Mouse (Mus musculus): ENCODE results near the gene Spata31d1a. TPM values are rescaled to one million over a fixed set of nuclear protein-coding genes. Genes with fewer than 3 reads are reported as not detected.

The Spata31d1a gene
- total RNA-seq, 1 experiment, result 2.2 TPM

DNA sequence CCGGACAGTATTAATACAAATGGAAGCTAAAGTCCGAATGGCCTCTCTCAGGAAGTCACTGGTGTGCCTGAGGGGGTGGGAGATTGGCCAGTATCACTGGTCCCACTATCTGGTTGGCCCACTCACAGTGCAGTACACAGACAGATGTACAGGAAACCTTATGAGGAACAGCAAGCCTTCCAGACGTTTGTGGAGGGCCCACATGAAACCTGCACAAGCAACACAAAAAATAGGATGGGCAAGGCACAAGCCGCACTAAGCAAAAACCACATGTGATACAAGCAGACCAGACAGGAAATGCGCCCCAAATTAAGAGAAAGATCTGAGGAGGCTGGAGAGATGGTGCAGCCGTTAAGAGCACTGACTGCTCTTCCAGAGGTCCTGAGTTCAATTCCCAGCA lies 37.9 kb downstream of the Spata31d1a start:
- peaks cover 2% of the 10 kb centered on the region; the same call in 1 of the 2 replicates for H3K36me3 ChIP-seq (ENCODE audit: control insufficient read depth, insufficient read depth, low read length, poor library complexity, severe bottlenecking)
- H3K27ac ChIP-seq (ENCODE audit: insufficient read depth, low read depth, low read length, poor library complexity, severe bottlenecking), result no peak overlapping the region
- DNase-seq (ENCODE audit: low read depth, low spot score), result no peak
- in situ Hi-C loops (cut with MboI; ENCODE audit: low sequenced_read_pairs in 2 of 2, unreplicated experiment in 2 of 2), result no loop called here
- no peak overlapping the region for H3K9ac ChIP-seq (ENCODE audit: insufficient read depth, low read depth, low read length, poor library complexity, severe bottlenecking)
- TF ChIP-seq MAFK (IDR thresholded peaks at IDR 0.05; ENCODE audit: insufficient read depth, low read depth, low read length), result no peak
- peaks cover 3 to 22% of the 10 kb centered on the region in 2 experiments; a peak in 2 of 4 replicates for H3K4me1 ChIP-seq (ENCODE audit: control insufficient read depth in 2 of 2, insufficient read depth in 2 of 2, low read length in 2 of 2, poor library complexity in 1 of 2)
- H3K4me3 ChIP-seq (ENCODE audit: insufficient read depth in 1 of 2, low read depth in 1 of 2, low read length in 2 of 2, poor library complexity in 1 of 2, severe bottlenecking in 1 of 2), result no peak overlapping the region
- no peaks in the 10 kb centered on the region for H3K9me3 ChIP-seq (ENCODE audit: control insufficient read depth, insufficient read depth, low read depth, low read length)

DNA sequence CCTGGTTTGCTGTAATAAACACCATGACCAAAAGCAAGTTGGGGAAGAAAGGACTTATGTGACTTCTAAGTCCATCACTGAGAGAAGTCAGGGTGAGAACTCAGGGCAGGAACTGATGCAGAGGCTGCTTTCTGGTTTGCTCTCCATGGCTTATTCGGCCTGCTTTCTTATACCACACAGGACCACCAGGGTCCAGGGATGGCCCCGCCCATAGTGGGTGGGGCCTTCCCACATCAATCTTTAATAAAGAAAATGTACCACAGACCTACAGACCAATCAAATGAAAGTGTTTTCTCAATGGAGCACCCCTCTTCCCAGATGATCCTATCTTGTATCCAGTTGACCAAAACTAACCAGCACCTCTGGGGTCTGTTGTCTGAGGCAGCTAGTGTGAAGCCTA lies 38.6 kb downstream of the Spata31d1a start:
- Histone ChIP-seq H3K27ac (ENCODE audit: insufficient read depth, low read depth, low read length, poor library complexity, severe bottlenecking) (no peak overlapping the region), H3K4me3 (ENCODE audit: insufficient read depth in 1 of 2, low read depth in 1 of 2, low read length in 2 of 2, poor library complexity in 1 of 2, severe bottlenecking in 1 of 2) (no peak overlapping the region), H3K9me3 (ENCODE audit: control insufficient read depth, insufficient read depth, low read depth, low read length) (no peaks in the 10 kb centered on the region), H3K9ac (ENCODE audit: insufficient read depth, low read depth, low read length, poor library complexity, severe bottlenecking) (no peak overlapping the region), H3K4me1 (ENCODE audit: control insufficient read depth in 2 of 2, insufficient read depth in 2 of 2, low read length in 2 of 2, poor library complexity in 1 of 2) (peaks cover 3 to 22% of the 10 kb centered on the region in 2 experiments; a peak in 2 of 4 replicates), H3K36me3 (ENCODE audit: control insufficient read depth, insufficient read depth, low read length, poor library complexity, severe bottlenecking) (peaks cover 2% of the 10 kb centered on the region; the same call in 1 of the 2 replicates)
- TF ChIP-seq ZNF384 (IDR thresholded peaks at IDR 0.05; ENCODE audit: low read depth, low read length) (no peak), MAFK (IDR thresholded peaks at IDR 0.05; ENCODE audit: insufficient read depth, low read depth, low read length) (no peak), HCFC1 (IDR thresholded peaks at IDR 0.05; ENCODE audit: borderline replicate concordance, insufficient read depth, low read length) (no peak), ZC3H11A (IDR thresholded peaks at IDR 0.05; ENCODE audit: borderline replicate concordance, low read depth, low read length) (no peak)
- no peak for DNase-seq (ENCODE audit: low read depth, low spot score)
- in situ Hi-C loops (cut with MboI; ENCODE audit: low sequenced_read_pairs in 2 of 2, unreplicated experiment in 2 of 2), result no loop called here

DNA sequence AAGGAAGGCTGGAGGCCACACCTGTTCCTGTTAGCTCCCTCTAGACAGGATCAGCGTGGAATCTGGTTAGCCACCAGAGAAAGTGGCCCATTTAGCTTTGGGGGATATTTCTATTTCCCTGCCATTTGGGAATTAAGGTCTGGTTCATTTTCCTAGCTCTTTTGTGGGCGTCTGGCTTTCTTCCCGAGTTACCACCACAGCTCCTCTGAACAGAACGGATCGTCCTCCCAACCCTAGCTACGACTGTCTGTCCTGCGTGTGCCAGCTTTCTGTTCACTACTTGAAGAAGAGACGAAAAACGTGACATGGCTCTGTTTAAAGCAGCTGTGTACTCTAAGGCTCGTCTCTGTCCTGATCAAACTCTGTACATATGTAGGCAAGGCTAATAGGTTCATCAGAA lies 40.2 kb downstream of the Spata31d1a start:
- DNase-seq (ENCODE audit: low read depth, low spot score), result no peak
- no peak for TF ChIP-seq ZNF384 (IDR thresholded peaks at IDR 0.05; ENCODE audit: low read depth, low read length)
- no peak for TF ChIP-seq CHD2 (IDR thresholded peaks at IDR 0.05; ENCODE audit: low read depth, low read length)
- no peak for TF ChIP-seq HCFC1 (IDR thresholded peaks at IDR 0.05; ENCODE audit: borderline replicate concordance, insufficient read depth, low read length)
- TF ChIP-seq MAFK (IDR thresholded peaks at IDR 0.05; ENCODE audit: insufficient read depth, low read depth, low read length), result no peak
- TF ChIP-seq ZC3H11A (IDR thresholded peaks at IDR 0.05; ENCODE audit: borderline replicate concordance, low read depth, low read length), result no peak
- H3K4me1 ChIP-seq (ENCODE audit: control insufficient read depth in 2 of 2, insufficient read depth in 2 of 2, low read length in 2 of 2, poor library complexity in 1 of 2), result peaks cover 3 to 25% of the 10 kb centered on the region in 2 experiments; a peak in 2 of 4 replicates
- H3K4me3 ChIP-seq (ENCODE audit: insufficient read depth in 1 of 2, low read depth in 1 of 2, low read length in 2 of 2, poor library complexity in 1 of 2, severe bottlenecking in 1 of 2), result no peak overlapping the region
- no peak overlapping the region for H3K27ac ChIP-seq (ENCODE audit: insufficient read depth, low read depth, low read length, poor library complexity, severe bottlenecking)
- H3K9me3 ChIP-seq (ENCODE audit: control insufficient read depth, insufficient read depth, low read depth, low read length), result no peaks in the 10 kb centered on the region
- H3K36me3 ChIP-seq (ENCODE audit: control insufficient read depth, insufficient read depth, low read length, poor library complexity, severe bottlenecking), result peaks cover 9% of the 10 kb centered on the region
- no peak overlapping the region for H3K9ac ChIP-seq (ENCODE audit: insufficient read depth, low read depth, low read length, poor library complexity, severe bottlenecking)
- in situ Hi-C loops (cut with MboI; ENCODE audit: low sequenced_read_pairs in 2 of 2, unreplicated experiment in 2 of 2), result no loop called here

DNA sequence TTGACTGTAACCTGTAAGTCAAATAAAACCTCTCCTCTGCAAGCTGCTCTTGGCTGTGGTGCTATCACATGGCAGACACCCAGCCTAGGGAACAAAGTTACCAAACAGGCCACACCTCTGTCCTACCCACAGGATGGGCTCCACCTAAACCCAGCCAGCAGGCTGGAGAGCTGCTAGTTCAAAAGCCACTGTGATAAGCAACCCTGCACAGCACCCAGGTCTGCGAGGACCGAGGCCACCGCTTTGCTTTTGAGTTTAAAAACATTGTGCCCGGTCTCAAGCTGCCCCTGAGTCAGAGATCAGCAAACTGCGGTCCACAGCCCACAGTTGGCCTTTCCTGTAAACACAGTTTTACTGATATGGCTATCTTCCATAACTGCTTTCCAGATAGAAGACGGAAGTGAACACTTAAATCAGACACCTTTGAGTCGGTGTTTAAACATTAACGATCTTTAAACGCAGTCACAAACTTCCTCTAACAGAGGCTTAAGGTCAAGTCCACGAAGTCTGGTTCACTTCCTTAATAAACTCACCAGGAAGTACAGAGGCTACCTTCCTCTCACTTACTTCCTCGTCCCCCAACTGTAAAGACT lies 41.5 kb downstream of the Spata31d1a start:
- no peaks in the 10 kb centered on the region for H3K9me3 ChIP-seq (ENCODE audit: control insufficient read depth, insufficient read depth, low read depth, low read length)
- in situ Hi-C loops (cut with MboI; ENCODE audit: low sequenced_read_pairs in 2 of 2, unreplicated experiment in 2 of 2), result no loop called here
- peak overlapping the region; percentile 9; the same call in 1 of the 2 replicates for H3K27ac ChIP-seq (ENCODE audit: insufficient read depth, low read depth, low read length, poor library complexity, severe bottlenecking)
- DNase-seq (ENCODE audit: low read depth, low spot score), result no peak
- no peak for TF ChIP-seq MAFK (IDR thresholded peaks at IDR 0.05; ENCODE audit: insufficient read depth, low read depth, low read length)
- TF ChIP-seq ZC3H11A (IDR thresholded peaks at IDR 0.05; ENCODE audit: borderline replicate concordance, low read depth, low read length), result no peak
- H3K36me3 ChIP-seq (ENCODE audit: control insufficient read depth, insufficient read depth, low read length, poor library complexity, severe bottlenecking), result peaks cover 16% of the 10 kb centered on the region
- peak overlapping the region; percentile 4; the same call in 1 of the 2 replicates for H3K9ac ChIP-seq (ENCODE audit: insufficient read depth, low read depth, low read length, poor library complexity, severe bottlenecking)
- peaks cover 3 to 27% of the 10 kb centered on the region in 2 experiments; a peak in 2 of 4 replicates for H3K4me1 ChIP-seq (ENCODE audit: control insufficient read depth in 2 of 2, insufficient read depth in 2 of 2, low read length in 2 of 2, poor library complexity in 1 of 2)
- H3K4me3 ChIP-seq (ENCODE audit: insufficient read depth in 1 of 2, low read depth in 1 of 2, low read length in 2 of 2, poor library complexity in 1 of 2, severe bottlenecking in 1 of 2), result no peak overlapping the region

DNA sequence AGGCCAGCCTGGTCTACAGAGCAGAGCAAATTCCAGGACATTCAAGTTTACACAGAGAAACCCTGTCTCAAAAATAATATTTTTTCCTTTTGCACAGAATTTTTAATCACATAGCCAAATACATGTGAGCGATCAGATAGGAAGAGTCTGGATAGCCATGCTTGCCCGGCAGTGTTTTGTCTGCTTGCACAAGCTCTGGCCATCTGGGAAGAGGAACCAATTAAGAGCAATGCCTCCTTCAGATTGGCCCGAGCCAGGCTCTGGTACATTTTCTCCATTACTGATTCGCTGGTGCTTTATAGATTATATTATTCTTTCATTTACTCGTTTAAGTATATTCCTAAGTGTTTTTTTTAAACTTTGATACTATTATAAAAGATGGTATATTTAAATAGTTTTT lies 42.4 kb downstream of the Spata31d1a start:
- no peak overlapping the region for H3K27ac ChIP-seq (ENCODE audit: insufficient read depth, low read depth, low read length, poor library complexity, severe bottlenecking)
- no peak overlapping the region for H3K4me3 ChIP-seq (ENCODE audit: insufficient read depth in 1 of 2, low read depth in 1 of 2, low read length in 2 of 2, poor library complexity in 1 of 2, severe bottlenecking in 1 of 2)
- in situ Hi-C loops (cut with MboI; ENCODE audit: low sequenced_read_pairs in 2 of 2, unreplicated experiment in 2 of 2), result no loop called here
- TF ChIP-seq ZC3H11A (IDR thresholded peaks at IDR 0.05; ENCODE audit: borderline replicate concordance, low read depth, low read length) (no peak), HCFC1 (IDR thresholded peaks at IDR 0.05; ENCODE audit: borderline replicate concordance, insufficient read depth, low read length) (no peak), ZNF384 (IDR thresholded peaks at IDR 0.05; ENCODE audit: low read depth, low read length) (no peak), MAFK (IDR thresholded peaks at IDR 0.05; ENCODE audit: insufficient read depth, low read depth, low read length) (no peak)
- no peak for DNase-seq (ENCODE audit: low read depth, low spot score)
- peaks cover 19% of the 10 kb centered on the region for H3K36me3 ChIP-seq (ENCODE audit: control insufficient read depth, insufficient read depth, low read length, poor library complexity, severe bottlenecking)
- no peaks in the 10 kb centered on the region for H3K9me3 ChIP-seq (ENCODE audit: control insufficient read depth, insufficient read depth, low read depth, low read length)
- H3K4me1 ChIP-seq (ENCODE audit: control insufficient read depth in 2 of 2, insufficient read depth in 2 of 2, low read length in 2 of 2, poor library complexity in 1 of 2), result peaks cover 3 to 24% of the 10 kb centered on the region in 2 experiments; a peak in 2 of 4 replicates
- no peak overlapping the region for H3K9ac ChIP-seq (ENCODE audit: insufficient read depth, low read depth, low read length, poor library complexity, severe bottlenecking)

Measured in ES-E14 (cell line).